Mouse (Mus musculus) lung, postnatal 14 days (tissue): ENCODE data around the gene Olfr17.
A peak's percentile ranks its signal among the peaks of the same experiment; 100 is the strongest.
"Not testable (repeated sequence)": the region's sequence is repeated elsewhere in the genome, so short reads cannot be mapped to it uniquely, and the experiment has no call there.

ENCODE experiments used
- DNase-seq: peaks from one replicate; pipeline ENCODE4 v3.0.0; 2021

Gene Olfr17

DNA sequence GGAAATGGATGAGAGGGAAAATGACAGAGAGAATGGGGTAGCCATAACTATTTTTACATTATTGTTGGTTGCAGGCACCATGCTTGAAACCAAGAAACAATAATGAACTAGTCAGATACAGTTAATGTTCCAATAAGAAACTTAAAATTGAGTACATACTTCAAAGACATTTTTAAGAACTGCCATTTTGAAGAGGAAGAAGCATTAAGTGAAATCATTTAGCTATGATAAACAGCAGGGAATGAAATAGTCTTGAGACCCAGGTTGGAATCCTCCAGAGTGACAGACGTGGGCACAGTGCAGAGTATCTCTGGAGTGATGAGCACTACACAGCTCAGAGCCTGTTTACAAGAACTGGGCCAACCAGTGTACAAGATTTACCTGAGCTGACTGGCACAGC is at the start of gene Olfr17:
Olfr17 (plus strand) TSS at position 301 of the 400 bp plus-strand sequence.
- DNase-seq, result no peak

DNA sequence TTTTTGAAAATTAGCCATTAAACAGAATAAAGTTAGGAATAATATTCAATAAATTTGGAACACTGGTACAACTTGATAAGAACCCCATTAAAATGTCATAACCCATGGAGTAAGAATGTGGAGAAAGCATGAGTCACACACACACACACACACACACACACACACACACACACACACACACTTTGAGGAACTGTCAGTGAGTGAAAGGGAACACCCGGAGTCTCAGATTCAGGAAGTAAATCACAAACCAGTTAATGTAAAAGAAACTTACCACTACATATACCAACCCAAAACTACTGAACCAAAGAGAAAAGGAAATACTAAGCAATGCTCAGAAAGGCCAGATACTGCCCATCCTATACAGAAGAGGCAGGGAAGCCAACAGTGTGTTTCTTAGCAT is 48.6 kb upstream of the Olfr17 start:
- no peak for DNase-seq

DNA sequence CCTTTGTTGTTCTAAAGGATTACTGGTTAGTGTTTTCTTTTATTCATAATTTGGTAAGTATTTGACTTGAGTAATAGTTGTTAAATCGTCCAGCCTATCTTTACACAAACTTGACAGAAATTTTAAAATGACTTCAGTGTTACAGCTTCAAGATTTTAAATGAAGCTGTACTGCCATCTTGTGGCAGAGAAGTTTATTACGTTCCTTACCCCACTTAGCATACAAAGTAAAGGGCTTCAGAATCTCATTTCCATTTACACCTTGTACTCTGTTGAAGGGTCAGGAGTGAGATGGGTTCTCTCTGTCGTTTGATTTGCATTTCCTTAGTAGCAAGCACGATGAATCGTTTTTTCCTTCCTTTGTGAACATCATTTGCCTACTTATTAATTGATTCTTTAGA is 47.2 kb upstream of the Olfr17 start:
- peak; percentile 31 for DNase-seq

DNA sequence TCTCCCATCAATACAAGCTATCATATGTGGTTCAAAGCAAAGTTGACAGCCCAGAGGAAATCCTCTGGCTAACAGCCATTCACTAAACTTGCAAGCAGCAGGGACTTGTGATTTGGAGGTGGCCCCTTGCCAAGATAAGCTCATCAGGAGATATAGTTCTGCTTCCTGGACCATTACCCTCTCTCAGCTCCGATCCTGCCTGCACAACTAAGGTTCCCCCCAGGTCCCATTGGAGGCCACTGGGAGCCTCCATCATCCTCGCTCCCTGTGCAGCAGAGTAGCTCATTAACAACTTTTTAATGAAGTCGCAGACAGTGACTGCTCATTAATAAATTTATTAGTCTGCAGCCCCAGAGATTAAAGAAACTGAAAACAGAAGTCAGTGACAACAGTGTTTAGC is 45.4 kb upstream of the Olfr17 start:
- DNase-seq, result no peak

DNA sequence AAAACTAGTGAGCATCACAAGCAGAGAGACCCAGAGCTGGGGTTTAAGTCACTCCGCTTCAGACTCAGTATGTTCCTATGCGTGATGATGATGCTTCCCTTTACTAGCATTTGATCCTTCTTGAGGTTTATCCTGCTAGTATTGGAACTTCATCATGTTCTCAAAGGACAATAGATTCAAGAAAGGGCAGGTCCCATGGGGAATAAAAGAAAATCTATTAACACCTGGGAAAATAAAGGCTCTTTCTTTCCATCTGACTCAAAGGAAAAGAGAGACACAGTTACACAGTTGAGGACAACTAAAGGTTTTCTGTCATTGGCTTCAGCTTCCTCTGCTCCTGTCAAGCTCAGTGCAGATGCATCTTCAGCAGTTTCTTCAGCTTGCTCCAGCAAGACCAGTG is 22.3 kb upstream of the Olfr17 start, which contains the start of gene Olfr714:
Olfr714 (plus strand) TSS at position 301 of the 400 bp plus-strand sequence.
- no peak for DNase-seq

DNA sequence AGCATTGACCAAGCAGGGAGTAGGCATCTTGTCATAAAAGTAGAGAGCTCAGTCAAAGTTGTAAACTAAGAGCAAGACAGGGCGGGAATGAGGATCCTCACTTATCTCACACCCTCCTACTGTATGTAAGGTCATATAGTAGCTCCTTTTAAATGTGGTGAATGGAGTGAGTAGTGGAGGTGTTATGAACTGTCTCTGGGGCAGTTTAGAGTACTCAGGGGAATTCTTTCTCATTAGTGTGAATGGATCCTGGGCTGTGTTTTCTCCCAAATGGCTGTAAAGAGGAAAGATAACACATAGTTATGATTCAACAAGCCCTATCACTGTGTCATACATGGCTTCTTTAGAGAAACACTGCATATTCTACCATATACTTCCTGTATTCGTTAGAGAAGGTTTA is 17.2 kb downstream of the Olfr17 start, which contains the start of gene Olfr715b:
Olfr715b (minus strand) TSS at position 101 of the 400 bp plus-strand sequence.
- DNase-seq, result not testable (repeated sequence)

DNA sequence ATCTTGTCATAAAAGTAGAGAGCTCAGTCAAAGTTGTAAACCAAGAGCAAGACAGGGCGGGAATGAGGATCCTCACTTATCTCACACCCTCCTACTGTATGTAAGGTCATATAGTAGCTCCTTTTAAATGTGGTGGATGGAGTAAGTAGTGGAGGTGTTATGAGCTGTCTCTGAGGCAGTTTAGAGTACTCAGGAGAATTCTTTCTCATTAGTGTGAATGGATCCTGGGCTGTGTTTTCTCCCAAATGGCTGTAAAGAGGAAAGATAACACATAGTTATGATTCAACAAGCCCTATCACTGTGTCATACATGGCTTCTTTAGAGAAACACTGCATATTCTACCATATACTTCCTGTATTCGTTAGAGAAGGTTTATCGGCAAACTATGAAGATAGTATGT is 38.0 kb downstream of the Olfr17 start, which contains the start of gene Olfr715:
Olfr715 (minus strand) TSS at position 101 of the 400 bp plus-strand sequence.
- not testable (repeated sequence) for DNase-seq

DNA sequence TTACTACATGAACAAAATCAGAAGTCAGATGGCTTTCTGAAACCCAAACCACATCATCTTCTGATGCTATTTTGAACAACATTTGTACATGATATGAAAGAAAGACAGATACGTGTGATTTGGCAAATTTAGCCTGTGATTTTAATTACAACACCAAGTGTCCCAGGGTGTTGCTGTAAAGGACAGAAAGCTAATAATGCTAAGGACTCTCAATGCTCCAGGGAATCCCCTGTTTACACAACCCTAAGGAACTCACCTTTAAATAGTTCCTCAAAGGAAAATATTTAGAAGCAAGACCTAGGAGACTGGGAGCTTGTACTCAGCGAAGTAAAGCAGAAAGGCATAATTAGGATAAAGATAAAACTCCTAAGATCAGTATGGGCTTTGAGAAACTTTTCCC is 45.0 kb downstream of the Olfr17 start, which contains the start of gene Olfr716:
Olfr716 (plus strand) TSS at position 301 of the 400 bp plus-strand sequence.
- DNase-seq, result not testable (repeated sequence)
